Mouse (Mus musculus): Measurements from ENCODE around the gene Gnai2. TPM values are rescaled to one million over a fixed set of nuclear protein-coding genes. Genes with fewer than 3 reads are reported as not detected.

Gnai2 gene
- polyA plus RNA-seq, 1 experiment = 284 TPM

DNA sequence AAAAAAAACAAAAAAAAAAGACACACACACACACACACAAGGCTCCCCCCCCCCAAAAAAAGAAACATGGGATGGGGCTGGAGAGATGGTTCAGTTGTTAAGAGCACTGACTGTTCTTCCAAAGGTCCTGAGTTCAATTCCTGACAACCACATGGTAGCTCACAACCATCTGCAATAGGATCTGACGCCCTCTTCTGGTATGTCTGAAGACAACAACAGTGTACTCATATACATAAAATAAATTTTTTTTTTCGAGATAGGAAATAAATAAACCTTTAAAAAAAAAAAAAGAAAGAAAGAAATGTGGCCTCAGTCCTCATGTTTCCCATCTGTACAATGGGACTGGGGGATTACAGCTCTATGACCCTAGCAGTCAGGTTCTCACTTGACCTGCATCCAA is 17.7 kb downstream of the Gnai2 start:
- H3K4me1 ChIP-seq (ENCODE audit: control insufficient read depth, insufficient read depth, low read length) = no peaks in the 10 kb centered on the region
- TF ChIP-seq CTCF (IDR thresholded peaks at IDR 0.05; ENCODE audit: low read depth, low read length) (no peak), POLR2A (IDR thresholded peaks at IDR 0.05; ENCODE audit: insufficient read depth, low read length) (no peak), EP300 (IDR thresholded peaks at IDR 0.05; ENCODE audit: insufficient read depth, low read depth, low read length) (no peak)
- peaks cover 23% of the 10 kb centered on the region for H3K36me3 ChIP-seq (ENCODE audit: control insufficient read depth, insufficient read depth, low read length, poor library complexity, severe bottlenecking)
- no peaks in the 10 kb centered on the region for H3K27me3 ChIP-seq (ENCODE audit: control insufficient read depth, insufficient read depth, low read length, poor library complexity, severe bottlenecking)
- no peaks in the 10 kb centered on the region for H3K9me3 ChIP-seq (replicated peaks; ENCODE audit: control insufficient read depth, insufficient read depth, low read length, poor library complexity, severe bottlenecking)
- H3K9ac ChIP-seq (ENCODE audit: low read depth, poor library complexity, severe bottlenecking) = no peak overlapping the region
- no peak overlapping the region for H3K4me3 ChIP-seq (ENCODE audit: low read depth, low read length)
- H3K27ac ChIP-seq (ENCODE audit: insufficient read depth, low read length) = peak overlapping the region; percentile 2; the same call in 1 of the 2 replicates

DNA sequence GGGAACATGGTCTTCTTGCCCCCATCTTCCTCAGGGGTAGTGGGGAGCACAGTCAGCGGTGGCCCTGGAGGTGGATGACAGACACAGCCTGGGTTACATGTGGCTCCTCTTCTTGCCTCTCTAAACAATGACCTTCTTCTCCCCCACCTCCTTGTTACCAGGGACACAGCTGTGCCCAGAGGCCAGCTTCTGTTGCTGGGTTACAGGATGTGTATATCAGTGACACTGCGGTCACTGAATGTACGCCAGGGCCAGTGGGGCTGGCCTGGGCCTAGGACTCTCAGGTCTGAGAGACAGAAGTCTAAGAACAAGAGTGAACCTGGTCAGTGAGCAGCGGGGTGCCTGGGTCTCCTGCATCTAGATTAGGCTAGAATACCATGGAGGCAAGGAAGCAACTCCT is 20.1 kb downstream of the Gnai2 start:
- Histone ChIP-seq H3K27ac (ENCODE audit: insufficient read depth, low read length) (no peak overlapping the region), H3K4me3 (ENCODE audit: low read depth, low read length) (no peak overlapping the region), H3K36me3 (ENCODE audit: control insufficient read depth, insufficient read depth, low read length, poor library complexity, severe bottlenecking) (peaks cover 23% of the 10 kb centered on the region), H3K4me1 (ENCODE audit: control insufficient read depth, insufficient read depth, low read length) (no peaks in the 10 kb centered on the region), H3K9me3 (replicated peaks; ENCODE audit: control insufficient read depth, insufficient read depth, low read length, poor library complexity, severe bottlenecking) (no peaks in the 10 kb centered on the region), H3K9ac (ENCODE audit: low read depth, poor library complexity, severe bottlenecking) (no peak overlapping the region), H3K27me3 (ENCODE audit: control insufficient read depth, insufficient read depth, low read length, poor library complexity, severe bottlenecking) (no peaks in the 10 kb centered on the region)
- TF ChIP-seq POLR2A (IDR thresholded peaks at IDR 0.05; ENCODE audit: insufficient read depth, low read length) (no peak), CTCF (IDR thresholded peaks at IDR 0.05; ENCODE audit: low read depth, low read length) (no peak), EP300 (IDR thresholded peaks at IDR 0.05; ENCODE audit: insufficient read depth, low read depth, low read length) (no peak)

DNA sequence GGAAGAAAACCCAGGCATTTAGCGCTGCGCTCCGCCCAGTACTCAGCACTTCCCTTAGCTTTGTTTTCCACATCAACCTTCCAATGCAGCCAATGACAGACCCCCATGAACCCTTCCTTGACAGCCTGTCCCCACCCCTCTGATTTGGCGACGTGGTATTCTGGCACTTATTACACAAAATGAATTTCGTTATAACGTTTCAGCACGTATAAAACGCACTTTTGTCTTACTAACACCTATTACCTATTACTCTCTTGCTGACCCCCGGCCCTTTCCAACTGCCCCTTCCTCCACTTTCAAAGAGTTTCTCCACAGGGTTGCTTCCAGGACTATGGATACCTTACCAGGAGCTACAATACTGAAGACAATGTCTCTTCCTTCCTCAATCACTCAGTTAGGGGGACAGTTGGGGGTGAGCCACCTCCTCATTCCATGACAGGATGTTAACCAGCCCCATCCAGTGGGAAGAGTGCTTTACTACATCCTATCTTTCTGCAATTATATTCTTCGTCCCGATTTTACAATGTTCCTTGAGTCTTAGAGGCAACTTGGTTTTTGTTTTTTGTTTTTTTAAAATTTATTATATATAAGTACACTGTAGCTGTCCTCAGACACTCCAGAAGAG is 22.1 kb downstream of the Gnai2 start:
- no peaks in the 10 kb centered on the region for H3K27me3 ChIP-seq (ENCODE audit: control insufficient read depth, insufficient read depth, low read length, poor library complexity, severe bottlenecking)
- H3K4me3 ChIP-seq (ENCODE audit: low read depth, low read length) = peak overlapping the region; percentile 47
- no peak overlapping the region for H3K9ac ChIP-seq (ENCODE audit: low read depth, poor library complexity, severe bottlenecking)
- peak overlapping the region; percentile 57; the same call in 1 of the 2 replicates for H3K27ac ChIP-seq (ENCODE audit: insufficient read depth, low read length)
- H3K9me3 ChIP-seq (replicated peaks; ENCODE audit: control insufficient read depth, insufficient read depth, low read length, poor library complexity, severe bottlenecking) = no peaks in the 10 kb centered on the region
- peaks cover 23% of the 10 kb centered on the region for H3K36me3 ChIP-seq (ENCODE audit: control insufficient read depth, insufficient read depth, low read length, poor library complexity, severe bottlenecking)
- peaks cover 6% of the 10 kb centered on the region for H3K4me1 ChIP-seq (ENCODE audit: control insufficient read depth, insufficient read depth, low read length)
- no peak for TF ChIP-seq CTCF (IDR thresholded peaks at IDR 0.05; ENCODE audit: low read depth, low read length)
- no peak for TF ChIP-seq POLR2A (IDR thresholded peaks at IDR 0.05; ENCODE audit: insufficient read depth, low read length)
- TF ChIP-seq EP300 (IDR thresholded peaks at IDR 0.05; ENCODE audit: insufficient read depth, low read depth, low read length) = no peak

DNA sequence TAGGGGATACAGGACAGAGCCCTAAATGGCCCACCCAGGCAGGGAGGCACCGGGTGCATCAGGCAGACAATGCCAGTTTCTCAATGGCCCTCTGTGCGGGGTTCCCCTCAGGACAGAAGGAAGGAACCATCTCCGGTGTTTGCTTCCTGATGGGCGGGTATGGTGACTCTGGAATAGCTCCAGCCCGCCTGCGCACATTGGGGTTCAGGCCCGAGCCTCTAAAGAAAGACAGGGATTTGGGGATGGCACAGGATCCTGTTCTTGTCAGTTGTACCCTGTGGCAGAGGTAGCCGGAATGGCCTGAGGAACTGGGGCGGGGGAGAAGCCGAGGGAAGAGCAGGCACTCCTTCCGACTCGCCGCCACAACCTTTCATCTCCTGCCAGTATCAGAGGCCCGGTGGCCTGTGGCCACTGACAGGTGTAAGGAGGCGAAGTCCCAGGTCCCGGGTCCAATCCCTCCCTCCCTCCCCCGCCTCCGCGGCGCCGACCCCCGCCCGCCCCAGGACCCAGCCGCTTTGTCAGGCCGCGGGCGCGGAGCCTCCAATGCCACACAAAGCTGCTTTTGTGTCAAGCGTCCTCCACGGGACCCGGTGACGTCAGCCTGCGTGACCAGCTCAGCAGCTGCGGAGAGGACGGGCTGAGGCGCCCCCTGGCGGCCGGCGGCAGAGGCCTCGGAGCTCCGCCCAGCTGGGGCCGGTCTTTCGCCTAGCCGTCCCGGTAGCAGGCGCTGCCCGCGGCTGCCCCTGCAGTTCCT is 22.8 kb downstream of the Gnai2 start:
- Histone ChIP-seq H3K27ac (ENCODE audit: insufficient read depth, low read length) (no peak overlapping the region), H3K9me3 (replicated peaks; ENCODE audit: control insufficient read depth, insufficient read depth, low read length, poor library complexity, severe bottlenecking) (no peaks in the 10 kb centered on the region), H3K4me1 (ENCODE audit: control insufficient read depth, insufficient read depth, low read length) (peaks cover 6% of the 10 kb centered on the region), H3K27me3 (ENCODE audit: control insufficient read depth, insufficient read depth, low read length, poor library complexity, severe bottlenecking) (no peaks in the 10 kb centered on the region), H3K4me3 (ENCODE audit: low read depth, low read length) (peak overlapping the region; percentile 63), H3K9ac (ENCODE audit: low read depth, poor library complexity, severe bottlenecking) (peak overlapping the region; percentile 59), H3K36me3 (ENCODE audit: control insufficient read depth, insufficient read depth, low read length, poor library complexity, severe bottlenecking) (peaks cover 23% of the 10 kb centered on the region)
- TF ChIP-seq CTCF (IDR thresholded peaks at IDR 0.05; ENCODE audit: low read depth, low read length) (peak; percentile 83), POLR2A (IDR thresholded peaks at IDR 0.05; ENCODE audit: insufficient read depth, low read length) (no peak), EP300 (IDR thresholded peaks at IDR 0.05; ENCODE audit: insufficient read depth, low read depth, low read length) (peak; percentile 66)

DNA sequence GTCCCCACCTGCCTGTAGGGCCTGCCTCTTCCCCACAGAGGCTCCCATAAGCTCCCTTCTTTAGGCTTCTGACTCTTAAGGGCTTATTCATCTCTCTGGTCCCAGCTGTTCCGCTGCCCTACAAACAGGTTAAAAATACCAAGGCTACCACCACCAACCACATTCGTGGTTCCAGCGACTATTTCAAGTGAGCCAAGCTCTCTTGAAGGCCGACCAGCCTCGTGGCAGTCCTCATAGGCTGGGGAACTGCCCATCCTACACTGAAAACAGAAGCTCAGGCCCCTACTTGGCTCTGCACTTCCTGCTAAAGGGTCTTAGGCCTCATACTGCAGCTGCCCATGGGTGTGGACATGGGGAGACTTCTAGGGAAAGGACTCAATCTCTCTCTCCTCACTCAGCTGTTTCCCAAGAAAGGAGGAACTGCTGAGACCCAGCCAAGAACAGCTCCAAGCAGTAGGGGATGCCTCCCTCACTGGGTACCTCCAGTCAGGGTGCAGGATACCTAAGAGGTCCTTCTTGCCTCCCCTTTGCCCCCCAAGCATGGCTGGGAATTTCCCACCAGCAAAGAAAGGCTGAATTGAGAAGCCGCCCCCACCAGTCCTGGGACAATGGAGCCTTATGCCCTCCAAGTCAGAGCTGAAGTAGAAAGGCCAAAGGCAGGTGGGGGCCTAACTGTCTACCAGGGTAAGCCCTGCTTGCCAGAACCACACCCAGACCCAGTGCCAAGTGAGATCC is 23.5 kb downstream of the Gnai2 start:
- H3K9me3 ChIP-seq (replicated peaks; ENCODE audit: control insufficient read depth, insufficient read depth, low read length, poor library complexity, severe bottlenecking) = no peaks in the 10 kb centered on the region
- peak overlapping the region; percentile 59 for H3K9ac ChIP-seq (ENCODE audit: low read depth, poor library complexity, severe bottlenecking)
- H3K4me1 ChIP-seq (ENCODE audit: control insufficient read depth, insufficient read depth, low read length) = peaks cover 8% of the 10 kb centered on the region
- TF ChIP-seq POLR2A (IDR thresholded peaks at IDR 0.05; ENCODE audit: insufficient read depth, low read length) = no peak
- H3K4me3 ChIP-seq (ENCODE audit: low read depth, low read length) = peak overlapping the region; percentile 63
- H3K27me3 ChIP-seq (ENCODE audit: control insufficient read depth, insufficient read depth, low read length, poor library complexity, severe bottlenecking) = no peaks in the 10 kb centered on the region
- H3K27ac ChIP-seq (ENCODE audit: insufficient read depth, low read length) = no peak overlapping the region
- H3K36me3 ChIP-seq (ENCODE audit: control insufficient read depth, insufficient read depth, low read length, poor library complexity, severe bottlenecking) = peaks cover 23% of the 10 kb centered on the region

Measured in ES-Bruce4 (cell line).